Mouse (Mus musculus): Measurements from ENCODE around the gene Car4.

Car4 gene

DNA sequence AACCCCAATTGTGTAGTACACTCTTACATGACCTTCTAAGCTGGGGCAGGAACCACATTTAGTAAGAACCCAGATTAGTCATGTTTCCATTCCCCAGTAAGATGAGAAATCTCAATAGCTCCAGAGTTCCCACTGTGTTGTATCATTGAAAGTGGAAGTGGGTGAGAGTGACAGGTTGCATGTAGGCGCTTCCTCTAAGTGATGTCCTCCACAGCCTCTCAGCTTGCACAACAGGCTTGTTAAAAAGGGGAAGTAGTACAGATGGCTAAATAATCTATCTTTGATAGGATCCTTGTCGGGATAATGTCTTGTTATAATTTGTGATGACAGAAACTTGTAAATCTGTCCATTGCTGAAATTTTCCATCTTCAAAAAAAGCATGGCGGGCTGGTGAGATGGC is 46.0 kb downstream of the Car4 start:
- DNase-seq (ENCODE audit: low read depth, low spot score), result no peak

DNA sequence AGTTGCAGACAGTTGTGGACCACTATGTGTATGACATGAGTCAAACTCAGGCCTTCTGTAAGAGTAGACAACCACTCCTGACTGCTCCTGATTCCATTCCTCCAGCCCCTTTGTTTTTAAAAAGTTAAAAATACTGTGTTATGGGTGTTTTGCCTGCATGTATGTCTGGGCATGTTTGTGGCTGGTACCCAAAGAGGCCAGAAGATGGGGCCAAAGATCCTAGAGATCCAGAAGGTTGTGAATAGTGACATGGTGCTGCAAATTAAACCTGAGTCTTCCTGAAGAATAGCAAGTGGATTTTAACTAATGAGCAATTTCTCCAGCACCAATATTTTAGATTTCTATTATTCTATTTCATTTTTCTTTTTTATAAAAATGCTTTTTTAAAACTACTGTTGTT is 55.5 kb downstream of the Car4 start:
- DNase-seq (ENCODE audit: low read depth, low spot score), result peak; percentile 12
